Mouse (Mus musculus): ENCODE data around the gene Cpa2.

Gene Cpa2

DNA sequence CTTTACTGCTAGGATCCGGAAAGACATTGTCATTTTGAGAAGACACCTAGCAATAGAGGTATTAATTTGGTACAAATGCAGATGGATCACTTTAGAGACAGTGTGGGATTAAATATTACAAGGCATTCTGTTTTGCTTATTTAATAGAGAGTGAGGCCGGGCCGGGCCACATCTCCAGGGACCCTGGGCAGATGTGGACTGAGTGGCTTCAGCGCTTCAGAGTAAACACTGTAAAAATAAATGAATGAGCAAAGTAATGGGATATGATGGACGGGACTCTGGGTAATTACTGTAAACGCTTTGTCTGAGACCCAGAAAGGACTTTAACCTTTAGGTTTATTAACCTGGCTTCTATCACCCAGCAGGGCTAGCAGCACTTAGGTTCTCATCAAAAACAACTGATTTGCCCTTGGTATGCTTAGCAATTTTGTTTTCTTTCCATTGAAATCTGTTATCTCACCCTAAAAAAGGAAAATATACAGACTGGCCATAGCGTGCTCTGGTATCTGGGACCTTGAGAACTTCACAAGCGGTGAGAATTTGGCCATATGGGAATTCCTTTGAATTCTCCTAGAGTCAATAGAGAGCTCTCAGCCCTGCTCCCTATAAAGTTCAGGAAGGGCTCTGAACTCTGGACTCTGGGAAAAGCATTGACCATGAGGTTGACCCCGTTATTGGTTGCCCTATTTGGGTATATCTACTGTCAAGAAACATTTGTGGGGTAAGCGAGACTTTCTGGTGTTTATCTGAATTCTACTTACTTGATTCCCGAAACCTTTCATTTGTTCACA, at the start of gene Cpa2:
Gene Cpa2 (plus strand): TSS at position 574 of the 791 bp plus-strand sequence.
- no peak for DNase-seq (ENCODE audit: low spot score in 2 of 2)

DNA sequence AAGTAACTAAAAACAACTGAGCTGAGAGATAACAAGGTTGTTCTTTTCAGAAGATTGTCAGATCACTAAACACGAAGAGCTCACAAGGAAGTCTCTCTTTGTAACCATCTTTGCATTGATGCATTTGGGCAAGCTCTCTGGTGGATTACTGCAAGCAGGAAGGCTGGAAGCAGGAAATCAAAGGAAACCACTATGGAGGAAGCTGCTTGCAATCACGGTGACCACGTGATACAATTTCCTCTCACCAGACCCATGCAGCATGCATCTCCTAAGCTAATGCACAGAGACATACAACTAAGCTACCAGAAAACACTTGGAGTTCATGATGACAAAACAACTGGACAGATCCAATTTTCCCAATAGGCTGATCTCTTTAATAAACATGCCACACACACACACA, 42.3 kb upstream of the Cpa2 start:
- DNase-seq (ENCODE audit: low spot score in 2 of 2) = no peak

DNA sequence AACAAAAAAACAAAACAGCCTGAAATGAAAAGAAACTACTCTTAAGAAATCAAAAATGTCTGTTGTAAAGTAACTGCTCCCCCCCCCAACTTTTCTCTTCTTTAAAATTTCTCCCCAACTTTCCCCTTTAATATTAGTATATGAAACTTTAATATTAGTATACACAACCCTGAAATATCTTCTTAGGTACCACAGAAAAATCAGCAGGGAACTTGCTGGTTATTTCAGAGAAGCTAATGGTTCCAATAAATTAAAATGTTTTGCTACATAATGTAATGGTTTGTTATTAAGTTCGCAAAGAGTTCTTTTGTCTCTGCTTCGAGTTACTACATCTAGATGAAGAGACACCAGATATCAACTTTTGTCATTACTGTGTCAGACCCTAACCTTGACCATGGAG, 32.6 kb upstream of the Cpa2 start:
- no peak for DNase-seq (ENCODE audit: low spot score in 2 of 2)

DNA sequence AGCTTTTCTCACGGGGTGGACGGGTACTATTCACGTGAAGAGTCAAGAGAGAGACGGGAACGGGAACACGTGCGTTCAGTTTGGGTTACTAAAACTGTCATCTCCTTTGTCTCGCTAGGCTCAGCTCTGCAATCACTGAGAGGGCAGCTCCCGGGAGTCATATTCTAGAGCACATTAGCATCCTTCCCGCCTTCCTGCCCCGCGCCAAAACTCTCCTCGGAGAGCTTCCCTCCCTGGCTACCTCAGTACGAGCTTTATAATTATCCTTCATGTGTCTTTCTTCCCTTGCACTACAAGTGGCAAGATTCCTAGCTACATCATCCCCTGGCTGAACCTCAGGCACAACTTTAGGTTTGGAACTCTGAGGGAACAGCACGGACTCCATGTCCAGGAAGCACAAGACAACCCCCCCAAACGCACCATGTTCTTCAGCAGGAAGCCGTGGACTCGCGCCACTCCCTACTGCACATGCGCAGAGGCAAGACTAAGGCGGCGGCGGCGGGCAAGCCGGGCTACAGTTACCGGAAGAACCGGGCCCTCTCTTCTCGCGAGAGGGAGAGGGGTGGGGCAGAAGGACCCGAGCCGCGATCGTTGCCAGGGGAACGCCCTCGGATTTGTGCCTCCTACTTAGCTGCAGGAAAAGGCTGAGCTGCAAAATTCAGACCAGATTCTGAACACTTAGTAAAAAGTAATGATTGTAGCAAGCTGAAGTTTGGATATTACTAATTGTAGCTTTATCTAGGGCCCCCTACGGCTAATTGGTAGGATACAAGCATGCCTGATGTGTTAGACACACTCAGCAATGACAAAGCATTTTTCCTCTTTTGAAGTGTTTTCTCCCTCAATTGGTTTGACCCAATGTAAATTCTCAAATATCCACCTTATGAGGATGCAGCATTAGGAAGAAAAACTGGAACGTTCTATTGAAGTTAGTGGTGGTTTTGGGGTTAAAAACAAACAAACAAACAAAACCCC, 31.8 kb upstream of the Cpa2 start, which contains the start of the genes Tmem209 and Ssmem1:
Gene Tmem209 (minus strand): TSS at position 519 of the 975 bp plus-strand sequence.
Gene Ssmem1 (plus strand): TSS at position 585 of the 975 bp plus-strand sequence.
- peak; percentile 98 for DNase-seq (ENCODE audit: low spot score in 2 of 2)

DNA sequence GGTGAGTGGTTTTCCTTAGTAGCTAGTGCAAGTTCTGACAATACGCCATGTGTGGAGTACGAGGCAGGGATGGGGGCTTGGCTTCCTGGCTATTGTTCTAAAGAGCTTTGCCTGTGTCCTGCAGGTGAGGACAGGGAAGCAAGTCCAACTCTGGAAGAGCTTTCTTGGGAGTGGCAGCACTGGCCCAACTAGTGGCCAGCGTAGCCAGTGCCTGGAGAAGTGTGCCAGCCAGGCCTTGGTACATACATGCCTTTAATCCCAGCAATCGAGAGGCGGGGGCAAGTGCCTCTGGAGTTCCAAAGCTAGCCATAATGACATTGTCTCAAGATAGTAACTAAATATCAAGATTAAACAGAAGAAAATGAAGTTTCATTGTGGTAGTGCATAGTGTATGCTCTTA, 31.1 kb upstream of the Cpa2 start:
- no peak for DNase-seq (ENCODE audit: low spot score in 2 of 2)

DNA sequence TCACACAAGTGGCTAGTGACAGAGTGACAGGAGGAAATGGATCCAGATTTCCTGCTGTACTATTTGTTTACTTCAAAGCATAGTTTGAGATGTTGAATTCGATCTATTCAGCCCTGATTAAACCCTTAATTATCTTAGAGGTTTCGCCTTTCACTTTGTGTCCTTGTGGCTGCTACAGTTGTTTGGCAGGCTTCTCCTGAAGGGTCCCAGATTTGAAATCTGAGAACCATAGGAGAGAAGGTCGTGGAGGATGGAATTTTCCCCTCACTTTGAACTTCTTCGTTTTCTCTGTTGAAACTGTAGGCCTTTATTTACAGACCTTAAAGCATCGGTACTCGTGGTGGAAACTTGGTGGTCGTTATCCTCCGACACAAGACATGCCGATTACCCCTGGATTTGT, 27.1 kb upstream of the Cpa2 start:
- no peak for DNase-seq (ENCODE audit: low spot score in 2 of 2)

DNA sequence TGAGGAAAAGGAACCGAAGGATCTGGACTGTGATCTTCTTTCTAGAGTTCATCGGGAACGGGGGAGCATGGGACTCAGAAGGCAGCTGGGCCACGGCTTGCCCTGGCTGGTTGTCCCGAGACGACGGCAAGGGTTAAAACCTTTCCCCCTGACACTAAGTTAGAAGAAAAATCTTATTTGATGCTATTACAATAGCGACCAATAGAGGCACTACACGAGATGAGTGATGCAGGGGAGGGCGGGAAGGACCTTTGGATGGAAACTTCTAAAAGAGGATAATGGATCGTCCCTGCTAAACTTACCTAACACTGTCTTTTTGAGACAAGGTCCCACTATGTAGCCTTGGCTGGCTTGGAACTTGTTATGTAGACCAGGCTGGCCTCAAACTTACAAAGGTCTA, 21.0 kb upstream of the Cpa2 start:
- no peak for DNase-seq (ENCODE audit: low spot score in 2 of 2)

DNA sequence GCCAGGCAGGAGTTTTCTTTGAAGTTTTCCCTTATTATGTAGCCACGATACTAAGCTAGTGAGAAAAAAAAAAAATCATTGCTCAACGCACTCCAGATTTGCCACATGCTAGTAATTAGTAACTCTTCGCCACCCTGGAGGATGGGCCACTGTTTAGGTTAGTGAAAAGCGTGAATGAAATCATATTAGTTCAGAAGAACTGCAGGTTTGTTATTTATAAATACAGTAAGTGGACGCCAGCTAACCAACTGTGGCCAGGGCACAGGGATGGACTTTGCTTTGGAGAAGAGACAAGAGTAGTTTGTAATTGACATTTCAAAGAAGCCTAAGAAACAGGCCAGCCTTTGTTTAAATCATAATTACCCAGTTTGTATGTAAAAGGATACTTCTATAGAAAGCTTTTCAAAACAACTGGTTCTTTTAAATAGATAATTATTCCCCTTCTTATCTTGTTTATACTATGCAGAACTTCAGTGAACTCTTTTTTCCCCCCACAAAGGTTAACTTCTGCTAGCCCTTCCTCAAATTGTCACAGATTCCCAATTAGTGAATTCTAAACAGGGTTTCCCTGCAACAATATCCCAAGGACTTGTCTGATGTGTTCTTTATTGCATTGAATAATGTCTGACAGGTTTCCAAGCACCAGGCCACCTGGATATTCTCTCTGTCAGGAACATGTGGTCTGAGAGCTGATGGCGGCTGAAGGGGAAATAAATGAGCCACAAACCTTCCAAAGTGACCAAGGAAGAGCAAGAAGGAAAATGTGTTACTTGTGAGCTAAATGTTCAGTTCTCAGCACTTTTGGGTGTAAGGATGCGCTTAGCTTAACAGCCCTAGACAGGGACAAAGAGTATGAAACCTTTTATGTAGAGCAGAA, 15.7 kb upstream of the Cpa2 start:
- DNase-seq (ENCODE audit: low spot score in 2 of 2) = no peak

DNA sequence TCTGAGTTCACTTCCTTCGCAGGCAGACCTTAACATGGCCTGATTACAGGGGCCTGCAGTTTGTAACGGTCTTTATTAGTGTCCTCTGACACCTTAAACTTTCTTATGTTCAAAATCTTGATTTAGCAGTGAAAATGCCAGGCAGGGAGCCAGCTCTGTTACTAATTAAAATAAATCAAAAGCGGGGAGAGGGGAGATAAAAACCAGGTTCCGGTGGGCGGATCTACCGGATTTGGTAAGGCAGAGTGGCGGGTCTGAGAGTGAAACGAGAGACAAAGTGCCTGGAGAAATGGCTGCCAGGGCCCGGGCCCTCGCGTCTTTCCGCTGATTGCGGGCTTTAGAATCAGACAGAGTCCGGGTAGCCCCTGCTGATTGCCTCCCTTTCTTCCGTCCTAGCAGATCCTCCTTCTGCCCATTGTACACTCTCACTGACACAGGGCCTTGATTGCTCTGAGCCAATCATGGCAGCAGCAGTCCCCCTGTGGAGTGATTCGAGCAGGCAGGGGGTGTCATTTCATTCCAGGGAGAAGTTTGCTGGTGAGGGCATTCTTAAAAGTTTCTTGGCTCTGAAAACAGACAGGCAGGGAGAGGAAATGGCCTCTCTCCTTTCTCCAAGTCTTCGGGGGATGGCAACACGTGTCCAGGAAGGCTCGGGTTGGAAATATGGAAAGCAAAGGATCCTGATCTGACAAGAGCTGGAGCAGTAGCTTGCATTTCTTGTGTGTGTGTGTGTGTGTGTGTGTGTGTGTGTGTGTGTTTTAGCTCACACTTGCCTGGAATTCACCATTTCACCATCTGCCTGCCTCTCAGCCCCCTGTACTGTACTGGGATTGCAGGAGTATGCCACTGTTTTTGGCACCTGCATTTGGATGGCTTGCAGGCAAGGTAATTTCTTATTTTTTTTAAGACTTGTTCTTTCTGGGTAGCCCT, 14.5 kb upstream of the Cpa2 start:
- no peak for DNase-seq (ENCODE audit: low spot score in 2 of 2)

DNA sequence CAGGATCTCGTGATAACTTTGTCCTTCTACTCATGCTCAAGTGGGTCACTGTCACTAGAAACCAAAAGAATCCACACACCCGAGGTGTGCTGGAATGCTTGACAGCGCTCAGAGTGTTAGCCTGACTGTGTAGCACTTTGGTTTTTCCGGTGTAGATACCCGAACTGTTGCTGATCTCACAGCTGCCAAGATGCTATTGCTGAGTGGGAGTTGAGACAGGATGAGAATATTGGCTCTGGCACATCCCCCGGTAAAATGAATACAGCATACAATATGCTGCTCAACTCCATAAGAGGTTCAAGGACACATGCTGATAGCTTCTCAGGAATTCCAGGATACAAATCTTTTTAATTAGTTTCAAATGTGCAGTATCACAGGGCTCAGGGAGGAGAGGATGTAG, 12.6 kb upstream of the Cpa2 start:
- no peak for DNase-seq (ENCODE audit: low spot score in 2 of 2)

DNA sequence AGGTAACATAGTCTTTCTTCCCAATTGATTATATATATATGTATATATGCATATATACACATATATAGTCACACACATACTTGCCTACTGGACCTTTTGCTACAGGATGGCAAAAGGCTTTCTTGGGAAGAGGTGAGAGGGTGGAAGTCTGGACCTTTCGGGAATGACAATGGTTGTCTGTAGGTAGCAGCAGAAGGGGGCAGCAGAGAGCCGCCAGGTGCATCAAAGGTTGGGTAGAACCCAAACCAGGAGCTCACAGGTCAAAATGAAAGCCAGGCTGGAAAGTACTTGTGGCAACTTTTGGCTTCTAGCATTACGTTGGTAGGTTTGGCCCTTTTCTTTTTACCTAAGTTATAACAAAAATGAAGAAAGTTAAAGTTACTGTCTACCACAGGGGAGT, 6.0 kb upstream of the Cpa2 start:
- no peak for DNase-seq (ENCODE audit: low spot score in 2 of 2)

DNA sequence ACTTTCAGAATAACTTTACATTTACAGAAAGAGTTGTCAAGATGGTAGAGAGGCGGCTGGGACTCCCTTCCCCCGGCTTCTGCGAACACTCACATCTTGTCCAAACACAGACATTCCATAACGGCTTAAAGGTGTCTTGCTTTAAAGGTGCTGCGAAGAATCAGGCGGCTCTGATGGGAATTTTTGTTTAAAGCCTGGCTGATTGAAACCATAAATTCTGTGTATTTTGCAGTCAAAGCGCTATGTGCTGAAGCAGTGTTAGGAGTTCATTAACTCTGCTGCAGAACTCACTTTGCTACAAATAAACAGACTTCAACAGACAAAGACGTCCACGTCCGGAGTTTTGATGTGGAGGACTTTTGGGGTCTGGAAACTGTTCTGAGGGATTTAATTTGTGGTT, 3.1 kb upstream of the Cpa2 start:
- no peak for DNase-seq (ENCODE audit: low spot score in 2 of 2)

DNA sequence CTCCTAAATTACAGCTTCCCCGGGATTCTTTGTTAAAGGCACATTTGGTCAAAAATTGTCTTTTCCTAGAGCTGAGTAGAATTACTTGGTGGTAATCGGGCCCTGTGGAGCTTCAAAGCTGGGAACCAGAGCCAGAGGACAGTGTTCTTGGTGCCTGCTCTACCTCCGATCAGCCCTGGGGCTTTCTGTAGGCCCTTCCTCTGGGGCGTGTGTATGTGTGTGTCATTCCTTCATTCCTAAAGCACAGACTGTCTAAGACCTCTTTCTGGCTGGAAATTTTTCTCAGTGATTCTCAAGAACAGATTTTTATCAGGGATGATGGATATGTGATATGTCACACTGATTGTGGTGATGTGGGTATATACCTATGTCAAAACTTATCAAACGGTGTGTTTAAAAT, 2.6 kb upstream of the Cpa2 start:
- DNase-seq (ENCODE audit: low spot score in 2 of 2) = no peak

DNA sequence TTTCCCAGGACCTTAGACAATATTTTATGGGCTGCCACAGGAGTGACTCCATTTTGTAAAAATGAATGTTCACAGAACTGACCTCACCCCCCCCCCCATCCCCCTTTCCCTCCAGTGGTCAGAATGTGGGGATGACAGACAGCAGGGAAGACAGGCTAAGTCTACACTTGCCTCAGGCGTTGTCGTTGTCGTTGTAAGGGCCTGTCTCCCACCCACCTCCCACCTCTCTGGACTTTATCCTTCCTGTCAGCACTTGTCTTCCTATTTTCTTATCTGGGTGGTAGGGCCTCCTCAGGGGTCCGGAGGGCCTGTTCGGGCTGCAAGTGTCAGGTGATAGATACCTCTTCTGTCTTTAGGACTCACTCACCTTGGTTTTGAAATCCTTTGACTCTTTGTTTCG, 895 bp downstream of the Cpa2 start:
- no peak for DNase-seq (ENCODE audit: low spot score in 2 of 2)

DNA sequence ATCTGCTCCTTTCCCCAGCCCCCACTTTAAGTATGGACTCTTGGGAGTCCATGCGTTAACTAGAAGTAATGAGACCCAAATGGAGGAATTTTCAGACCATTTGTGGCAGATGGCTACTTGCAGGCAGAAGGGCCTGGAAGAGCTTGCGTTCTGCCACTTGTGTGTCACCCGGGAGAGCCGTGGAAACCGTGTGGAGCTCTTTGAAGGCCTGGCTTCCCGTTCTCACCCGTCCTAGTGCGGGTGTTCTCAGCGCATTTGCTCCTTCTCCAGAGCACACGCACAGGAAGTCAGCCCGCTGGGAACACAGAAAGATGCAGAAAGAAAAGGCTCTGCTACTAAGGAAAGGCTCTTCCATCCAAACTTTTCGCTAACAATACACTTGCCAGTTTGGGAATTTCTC, 1.7 kb downstream of the Cpa2 start:
- DNase-seq (ENCODE audit: low spot score in 2 of 2) = no peak

DNA sequence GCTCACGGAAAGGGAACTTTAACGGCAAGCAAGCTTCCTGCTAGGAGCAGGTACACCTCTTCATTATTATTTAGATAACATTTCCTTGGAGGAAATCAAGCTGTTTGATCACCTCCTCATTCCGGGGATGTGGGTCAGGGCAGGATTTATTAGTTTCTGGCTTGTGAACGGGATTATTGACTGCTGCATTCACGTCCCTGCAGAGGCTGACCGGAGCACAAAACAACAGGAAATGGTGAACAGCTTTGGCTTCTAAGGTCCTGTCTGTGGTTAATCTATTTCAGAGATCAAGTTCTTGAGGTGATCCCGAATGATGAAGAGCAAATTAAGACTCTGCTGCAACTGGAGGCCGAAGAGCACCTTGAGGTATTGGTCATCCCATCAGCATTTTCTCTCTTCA, 2.5 kb downstream of the Cpa2 start:
- no peak for DNase-seq (ENCODE audit: low spot score in 2 of 2)

DNA sequence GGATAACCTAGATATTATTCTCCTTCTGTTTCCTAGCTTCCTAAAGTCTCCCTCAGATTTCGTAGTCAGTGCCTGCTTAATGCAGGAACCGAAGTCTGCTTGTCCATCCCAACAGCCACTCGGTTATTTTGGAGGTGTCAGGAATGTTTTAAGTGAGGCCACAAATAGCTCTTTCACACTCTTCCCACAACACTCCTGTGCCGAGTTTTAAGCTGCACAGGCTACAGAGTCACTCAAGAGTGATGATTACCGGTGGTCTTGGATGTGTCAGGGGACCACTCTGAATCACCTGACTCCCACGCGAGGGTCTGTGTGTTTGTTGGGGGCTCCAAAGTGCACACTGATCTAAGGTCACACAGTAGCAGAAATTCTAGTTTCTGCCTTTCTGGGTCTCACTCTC, 4.3 kb downstream of the Cpa2 start:
- peak in 1 of 2 experiments; percentile 67 for DNase-seq (ENCODE audit: low spot score in 2 of 2)

DNA sequence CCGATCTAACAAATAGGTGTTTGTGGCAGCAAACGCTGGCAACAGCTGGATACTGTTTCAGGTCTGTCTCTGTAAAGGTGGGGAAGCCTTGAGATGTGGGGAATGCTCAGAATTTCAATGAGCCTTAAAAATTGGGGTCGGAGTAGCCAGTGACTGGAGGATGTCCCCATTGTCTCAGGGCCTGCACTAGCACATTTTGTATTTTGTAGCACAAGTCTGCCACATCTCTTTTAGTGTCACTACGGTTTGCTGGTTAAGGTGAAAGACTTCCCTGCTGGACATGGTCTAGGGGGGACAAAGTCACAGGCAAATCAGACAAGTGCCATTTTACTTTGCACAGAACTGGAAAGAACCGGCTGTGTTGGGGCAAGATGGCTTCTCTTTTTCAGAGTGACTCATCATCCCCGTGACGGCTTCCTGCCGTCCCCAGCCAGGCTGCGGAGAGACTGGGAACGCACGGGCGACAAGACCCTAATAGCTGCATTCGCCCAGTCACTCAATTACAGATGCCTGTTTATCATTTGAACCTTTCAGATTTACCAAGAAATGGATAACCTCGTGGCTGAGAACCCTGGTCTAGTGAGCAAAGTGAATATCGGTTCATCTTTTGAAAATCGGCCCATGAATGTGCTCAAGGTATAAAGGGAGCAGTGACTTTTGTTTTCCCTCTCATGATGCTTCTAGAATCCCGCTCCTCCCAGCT, 5.3 kb downstream of the Cpa2 start:
- DNase-seq (ENCODE audit: low spot score in 2 of 2) = no peak

DNA sequence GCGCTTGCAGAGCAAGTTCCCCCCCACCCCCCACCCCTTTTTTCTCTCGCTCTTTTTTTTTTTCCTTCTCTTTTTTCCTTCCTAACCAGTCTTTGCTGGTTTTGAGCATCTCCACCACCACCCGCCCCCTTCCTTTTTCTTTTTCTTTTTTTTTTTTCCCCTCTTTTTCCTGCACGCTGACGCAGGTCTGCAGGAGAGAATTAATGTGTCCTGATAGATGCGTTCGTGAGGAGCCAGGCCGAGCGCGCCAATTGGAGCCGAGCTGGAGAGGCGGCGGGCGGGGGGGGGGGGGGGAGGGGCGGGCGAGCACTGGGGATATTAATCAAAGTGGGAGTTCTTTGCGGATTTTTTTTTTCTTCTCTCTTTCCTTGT, 5.9 kb downstream of the Cpa2 start:
- no peak for DNase-seq (ENCODE audit: low spot score in 2 of 2)

All from right cerebral cortex, postnatal 36 days (tissue).